Mouse (Mus musculus): ENCODE measurements around the gene Emsy.

GRCm38 (mm10) chr7:98665726-98666125 is 9.1 kb upstream of the Emsy start:
- no peak for TF ChIP-seq CTCF (IDR thresholded peaks at IDR 0.05; ENCODE audit: extremely low read depth, insufficient read depth, insufficient read length, insufficient replicate concordance)
- TF ChIP-seq POLR2A (IDR thresholded peaks at IDR 0.05; ENCODE audit: low read depth, low read length) = no peak

Data from spleen, adult 2 months (tissue).